Mouse (Mus musculus) common myeloid progenitor, adult 5-6 weeks (primary cell): ENCODE measurements around the gene Hmox2. TPM values are rescaled to one million over a fixed set of nuclear protein-coding genes. Genes with fewer than 3 reads are reported as not detected.

Source experiments
- ATAC-seq: replicated peaks from 2 replicates; pipeline ENCODE4 v1.8.0; 2016; ENCODE audit warnings: low read depth, mild to moderate bottlenecking, moderate TSS enrichment, inconsistent platforms; ENCODE audit not compliant: poor library complexity, severe bottlenecking
- total RNA-seq: library from RNA; stranded (forward); fragments of 200-1000, 187-1606 nt; gene quantifications from 2 replicates; pipeline ENCODE4 v1.2.3, GENCODE M21; 2017

The Hmox2 gene
- total RNA-seq, 1 experiment from 2014 or later, result 74.6 TPM

DNA sequence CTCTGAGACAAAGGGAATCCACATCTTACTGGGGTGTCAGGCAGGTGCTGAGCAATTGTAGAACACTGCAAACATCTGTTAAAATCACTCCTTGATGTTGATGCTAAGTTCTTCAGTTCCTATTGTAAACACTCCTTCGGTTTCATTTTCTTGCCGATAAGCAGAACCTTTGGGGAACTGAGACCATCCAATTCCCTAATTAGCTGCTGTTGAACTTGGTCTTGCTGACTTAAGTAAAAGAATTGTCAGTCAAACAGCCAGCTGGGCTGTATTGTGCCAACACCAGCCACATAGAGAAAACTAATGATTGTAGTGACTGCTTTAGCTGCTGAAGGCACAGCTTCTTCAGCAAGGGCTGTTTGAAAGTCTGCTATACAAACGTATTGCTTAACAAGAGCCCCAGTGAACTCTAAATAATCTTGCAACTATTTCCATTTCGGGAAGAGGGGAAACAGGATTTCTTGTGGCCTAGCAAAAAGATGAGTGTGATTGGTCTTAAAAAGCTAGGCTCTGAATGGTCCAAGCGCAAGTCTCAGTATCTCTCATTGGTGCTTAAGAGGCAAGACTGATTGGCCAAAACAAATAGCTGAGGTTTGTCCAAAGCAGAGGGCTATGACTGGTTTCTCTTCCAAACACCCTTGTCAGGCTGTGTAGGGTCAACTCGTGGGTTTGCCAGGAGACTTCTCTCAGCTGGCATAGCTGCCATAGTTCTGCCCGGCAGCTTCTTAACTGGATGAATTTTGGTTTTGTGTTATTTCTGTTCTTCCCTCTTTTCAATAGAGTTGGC lies 3.8 kb upstream of the Hmox2 start:
- ATAC-seq, result 0 out of 2 replicates have a peak, but pooled peaks have one; percentile 7

DNA sequence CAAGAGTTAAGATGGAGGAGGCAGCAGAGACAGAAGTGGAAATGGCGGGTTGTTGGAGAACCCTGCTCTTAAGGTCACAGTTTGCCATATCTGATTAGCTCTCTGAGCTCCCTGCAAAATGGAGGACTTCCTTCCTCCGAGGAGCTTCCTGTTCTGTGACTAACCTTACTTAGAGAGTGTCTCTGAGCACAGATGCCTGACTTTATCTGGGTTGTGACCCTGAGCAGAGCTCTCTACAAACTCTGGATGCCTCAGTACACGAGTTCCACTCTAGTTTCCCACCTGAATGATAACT lies 3.3 kb upstream of the Hmox2 start:
- peak; percentile 24; the same call in 1 of the 2 replicates for ATAC-seq

DNA sequence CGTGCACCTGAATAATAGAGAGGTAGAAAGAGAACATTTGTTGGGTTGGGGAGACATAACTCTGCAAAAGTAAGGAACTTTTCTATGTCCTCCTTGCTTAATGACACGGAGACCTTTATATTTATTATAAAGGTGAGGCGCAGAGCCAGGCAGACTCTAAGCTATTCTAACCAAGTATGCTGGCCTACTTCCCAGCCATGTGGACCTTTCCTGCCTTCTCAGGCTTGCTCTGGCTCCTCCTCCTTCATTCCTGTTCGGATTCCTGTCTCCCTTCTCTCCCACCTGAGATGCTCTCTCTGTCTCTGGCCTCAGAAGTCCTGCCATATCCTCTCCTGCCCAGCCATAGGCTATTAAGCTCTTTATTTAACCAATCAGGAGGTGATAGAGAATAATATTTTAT lies 895 bp upstream of the Hmox2 start:
- ATAC-seq, result no peak

DNA sequence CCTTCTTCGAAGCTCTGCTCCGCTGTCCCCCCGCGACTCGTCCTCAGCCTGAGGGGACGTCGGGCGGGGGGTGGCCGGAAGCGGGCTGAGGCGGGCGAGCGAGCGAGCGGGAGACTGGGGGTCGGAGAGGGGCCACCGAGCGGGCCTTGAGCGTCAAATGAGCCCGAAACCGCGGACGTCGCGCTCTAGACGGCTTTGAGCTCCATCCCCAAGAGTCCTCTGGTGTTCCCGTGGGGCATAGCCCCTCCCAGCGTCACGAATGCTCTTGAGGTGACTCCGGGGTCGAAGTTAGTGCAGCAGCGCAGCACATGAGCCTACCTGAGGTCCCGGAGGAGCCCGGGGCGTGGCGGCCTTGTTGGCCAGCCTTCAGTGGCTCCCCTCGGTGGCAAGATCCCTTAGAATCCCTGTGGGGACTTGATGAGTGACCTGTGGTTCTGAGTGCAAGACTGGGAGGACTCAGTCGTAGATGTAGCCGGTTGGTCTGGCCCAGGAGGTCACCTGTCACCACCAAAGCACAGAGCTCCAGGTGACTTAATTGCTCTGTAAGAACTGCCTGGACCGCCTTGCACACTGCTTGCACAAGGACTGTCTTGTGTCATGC lies 467 bp downstream of the Hmox2 start:
- no peak; the same call in 1 of the 2 replicates for ATAC-seq

DNA sequence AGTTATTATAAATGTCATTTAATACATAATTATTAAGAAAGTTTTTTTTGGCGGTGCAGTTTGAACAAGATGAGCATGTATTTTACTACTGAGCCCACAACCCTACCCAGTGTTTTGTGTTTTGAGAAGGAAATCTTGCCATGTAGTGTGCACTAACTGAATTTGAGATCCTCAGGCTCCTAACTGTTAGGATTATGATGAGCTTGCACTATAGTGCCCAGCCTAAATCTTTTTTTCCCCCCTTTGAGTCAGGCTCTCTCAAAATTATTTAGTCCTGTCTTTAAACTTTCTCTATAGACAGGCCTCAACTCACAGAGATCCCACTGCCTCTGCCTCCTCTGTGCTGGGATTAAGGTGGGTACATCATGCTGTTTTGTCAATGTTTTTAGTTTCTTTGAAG lies 1.4 kb downstream of the Hmox2 start:
- ATAC-seq, result no peak

DNA sequence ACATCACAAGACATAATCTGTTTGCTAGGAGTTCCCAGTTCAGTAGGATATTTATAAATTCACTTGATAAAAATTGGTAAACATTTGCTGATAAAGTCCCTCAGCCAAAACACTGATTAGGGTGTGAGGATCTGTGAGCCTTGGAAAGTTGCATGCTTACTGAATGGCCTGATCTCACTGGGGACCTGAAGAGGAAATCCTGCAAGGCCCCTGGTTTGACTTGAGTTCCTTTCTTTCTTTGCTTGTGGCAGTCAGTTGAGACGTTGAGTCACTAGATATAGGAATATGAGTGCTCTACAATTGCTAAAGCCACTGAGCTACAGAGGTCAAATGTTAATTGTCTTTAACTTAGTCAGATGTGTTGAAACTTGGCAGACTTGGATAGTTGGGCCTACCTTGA lies 1.8 kb downstream of the Hmox2 start:
- ATAC-seq, result no peak

DNA sequence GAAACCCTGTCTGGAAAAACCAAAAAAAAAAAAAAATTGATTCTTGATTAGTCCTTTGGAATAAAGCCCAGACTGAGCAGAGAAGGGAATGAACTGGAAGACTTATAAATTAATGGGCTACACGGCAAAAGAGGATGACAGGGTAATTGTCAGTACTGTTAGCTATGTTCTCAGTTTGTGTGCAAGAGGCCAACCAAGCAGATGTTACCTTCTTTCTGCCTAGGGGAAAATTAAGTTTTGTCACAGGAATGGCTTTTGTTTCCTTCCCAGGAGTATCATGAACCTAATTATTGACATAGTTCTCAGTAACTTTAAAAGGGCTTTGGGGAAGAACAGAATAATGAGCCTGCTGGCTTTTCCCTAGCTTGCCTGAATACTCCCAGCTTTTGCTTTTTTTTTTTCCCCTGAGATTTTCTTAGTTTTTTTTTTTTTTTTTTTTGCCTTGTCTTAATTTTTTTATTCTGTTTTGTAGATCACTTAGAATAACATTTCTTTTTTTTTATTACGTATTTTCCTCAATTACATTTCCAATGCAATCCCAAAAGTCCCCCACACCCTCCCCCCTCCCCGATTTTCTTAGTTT lies 4.7 kb downstream of the Hmox2 start:
- no peak for ATAC-seq

DNA sequence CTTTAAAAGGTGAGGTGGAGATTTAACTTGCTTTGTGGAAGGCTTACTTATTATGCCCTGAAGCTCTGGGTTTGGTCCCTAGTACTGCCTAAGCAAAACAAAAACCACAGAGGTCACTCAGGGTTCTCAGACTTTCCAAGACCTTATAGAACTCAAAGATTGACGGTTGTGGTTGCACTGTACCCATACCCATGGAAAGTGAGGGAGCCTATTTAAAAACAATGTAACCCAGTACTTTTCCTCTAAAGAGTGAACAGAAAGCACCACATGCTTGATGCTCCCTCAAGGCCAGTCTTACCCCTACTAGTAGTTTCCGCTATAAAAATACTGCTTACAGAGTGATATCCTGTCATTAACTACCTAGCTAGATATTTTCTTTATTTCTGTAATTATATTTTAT lies 10.1 kb downstream of the Hmox2 start:
- ATAC-seq, result 0 out of 2 replicates have a peak, but pooled peaks have one; percentile 36

DNA sequence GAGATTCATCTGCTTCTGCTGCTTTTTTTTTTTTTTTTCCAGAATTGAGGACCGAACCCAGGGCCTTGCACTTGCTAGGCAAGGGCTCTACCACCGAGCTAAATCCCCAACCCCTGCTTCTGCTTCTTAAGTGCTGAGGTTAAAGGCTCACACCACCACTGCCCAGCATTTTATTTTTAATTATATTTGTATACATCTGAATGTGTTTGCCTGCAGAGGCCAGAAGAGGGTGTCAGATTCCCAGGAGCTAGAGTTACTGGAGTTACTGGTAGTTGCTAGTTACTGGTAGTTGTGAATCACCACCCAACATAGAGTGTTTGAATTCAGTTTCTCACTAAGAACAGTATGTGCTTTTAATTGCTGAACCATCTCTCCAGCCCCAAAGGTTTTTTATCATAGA lies 13.8 kb downstream of the Hmox2 start:
- no peak for ATAC-seq

DNA sequence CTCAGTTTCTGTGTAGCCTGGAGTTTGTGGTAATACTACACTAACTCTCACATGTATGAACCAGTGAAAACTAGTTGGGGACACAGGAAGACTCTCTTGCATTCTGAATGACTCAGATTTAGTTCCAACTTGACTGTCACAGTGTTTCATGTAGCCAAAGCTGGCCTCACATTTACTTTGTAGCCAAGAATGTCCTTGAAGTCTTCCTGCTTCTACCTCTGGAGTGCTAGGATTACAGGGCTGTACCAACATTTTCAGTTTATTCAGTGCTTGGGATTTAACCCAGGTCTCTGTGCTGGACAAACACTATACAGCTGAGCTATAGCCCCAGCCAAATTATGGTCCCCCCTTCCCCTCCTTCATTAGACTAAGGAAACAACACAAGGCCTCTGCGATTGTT lies 16.0 kb downstream of the Hmox2 start:
- ATAC-seq, result no peak

DNA sequence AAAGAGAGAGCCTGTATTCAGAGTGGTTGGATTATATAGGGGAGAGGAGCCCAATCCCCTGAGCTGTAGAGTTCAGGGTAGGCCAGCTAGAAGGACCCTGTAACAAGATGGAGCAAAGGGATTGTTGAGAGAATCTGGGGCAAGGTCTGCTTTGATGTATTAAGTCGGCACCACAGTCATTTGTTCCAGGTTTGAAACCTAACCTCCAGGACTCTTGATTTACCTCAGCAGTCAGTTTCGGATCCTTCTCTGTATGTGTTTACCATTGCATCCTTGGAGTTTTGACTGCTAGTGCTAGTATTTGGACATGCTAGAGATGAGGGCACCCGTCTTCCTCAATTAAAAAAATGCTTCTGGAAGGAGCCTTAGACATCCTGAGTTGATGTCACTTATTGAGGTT lies 26.0 kb downstream of the Hmox2 start:
- ATAC-seq, result no peak

DNA sequence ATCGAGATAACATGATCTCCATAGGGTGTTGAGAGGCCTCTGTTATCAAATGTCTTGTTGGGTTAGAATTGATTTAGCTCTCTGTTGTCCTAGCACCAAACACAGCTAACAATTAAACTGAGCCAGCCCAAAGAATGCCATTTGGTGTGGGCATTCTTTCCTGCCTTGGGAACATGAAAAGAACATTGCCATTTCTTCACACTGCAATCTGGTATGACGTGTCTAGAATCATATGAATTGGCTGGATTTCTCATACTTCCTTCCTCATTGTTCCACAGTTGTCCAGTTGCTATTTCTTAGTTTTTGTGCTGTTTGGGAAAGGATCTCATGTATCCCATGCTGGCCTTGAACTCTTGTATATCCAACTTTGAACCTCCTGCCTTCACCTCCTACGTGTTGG lies 27.9 kb downstream of the Hmox2 start:
- ATAC-seq, result no peak

DNA sequence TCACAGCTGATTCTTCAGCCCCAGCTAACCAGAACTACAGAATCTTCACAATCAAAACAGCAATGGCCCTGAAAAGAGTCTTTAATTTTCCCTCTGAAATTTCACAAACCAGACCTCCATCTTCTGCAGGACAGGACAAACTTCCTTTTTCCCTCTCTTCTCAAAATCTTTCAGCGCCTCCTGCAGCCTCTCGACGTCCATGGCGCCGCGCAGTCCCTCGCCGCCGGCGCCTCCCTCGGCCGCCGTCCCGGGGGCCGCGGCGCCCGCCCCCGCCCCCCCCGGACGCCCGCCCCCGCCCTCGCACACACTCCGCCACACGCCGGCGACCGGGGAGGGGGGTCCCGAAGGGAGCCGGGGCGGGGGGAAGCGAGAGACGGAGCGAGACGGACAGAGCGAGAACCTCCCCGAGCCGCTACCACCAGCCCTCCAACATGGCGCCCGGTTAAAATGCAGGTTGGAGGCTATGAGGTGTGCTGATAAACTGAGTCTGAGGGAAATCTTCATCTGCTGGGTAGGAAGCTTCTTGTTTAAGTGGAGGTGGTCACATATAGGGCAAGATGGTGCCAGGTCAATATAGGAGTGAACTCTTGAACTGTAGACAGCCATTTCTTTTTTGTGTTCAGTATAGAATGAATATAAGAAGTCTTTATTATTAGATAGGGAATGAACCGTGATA lies 30.6 kb downstream of the Hmox2 start:
- ATAC-seq, result peak; percentile 80

DNA sequence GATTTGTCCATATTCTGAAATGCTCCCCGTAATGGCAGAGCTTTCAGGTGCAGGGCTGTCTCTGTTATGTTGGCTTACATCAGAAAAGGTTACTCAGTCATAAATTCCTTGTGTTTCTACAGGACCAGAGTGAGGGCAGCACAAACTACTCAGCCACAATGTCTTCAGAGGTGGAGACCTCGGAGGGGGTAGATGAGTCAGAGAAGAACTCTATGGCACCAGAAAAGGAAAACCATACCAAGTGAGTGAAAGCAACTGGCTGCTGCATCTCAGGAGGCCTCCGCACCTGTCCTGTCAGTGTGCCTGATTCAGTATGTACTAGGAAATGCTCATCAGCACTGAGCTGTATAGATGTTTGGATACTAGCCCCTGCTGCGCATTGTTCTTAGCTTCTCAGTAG lies 36.3 kb downstream of the Hmox2 start:
- no peak for ATAC-seq

DNA sequence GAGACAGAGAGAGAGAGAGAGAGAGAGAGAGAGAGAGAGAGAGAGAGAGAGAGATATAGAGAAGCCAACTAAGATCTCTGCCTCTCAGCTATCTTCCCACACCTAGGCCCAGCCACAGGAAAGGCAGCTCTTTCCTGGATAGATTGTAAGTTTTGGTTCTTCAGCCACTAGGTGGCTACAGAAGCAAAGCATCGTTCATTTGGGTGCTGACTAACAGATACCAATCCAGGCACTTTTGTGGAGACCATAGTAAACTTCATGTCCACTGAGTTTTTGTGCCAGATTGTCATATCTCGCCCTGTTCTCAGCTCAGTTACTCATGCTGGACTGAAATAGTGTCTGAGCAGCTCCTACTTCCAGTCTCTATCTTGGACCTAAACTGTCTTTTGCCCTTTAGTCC lies 37.1 kb downstream of the Hmox2 start:
- ATAC-seq, result peak; percentile 95

DNA sequence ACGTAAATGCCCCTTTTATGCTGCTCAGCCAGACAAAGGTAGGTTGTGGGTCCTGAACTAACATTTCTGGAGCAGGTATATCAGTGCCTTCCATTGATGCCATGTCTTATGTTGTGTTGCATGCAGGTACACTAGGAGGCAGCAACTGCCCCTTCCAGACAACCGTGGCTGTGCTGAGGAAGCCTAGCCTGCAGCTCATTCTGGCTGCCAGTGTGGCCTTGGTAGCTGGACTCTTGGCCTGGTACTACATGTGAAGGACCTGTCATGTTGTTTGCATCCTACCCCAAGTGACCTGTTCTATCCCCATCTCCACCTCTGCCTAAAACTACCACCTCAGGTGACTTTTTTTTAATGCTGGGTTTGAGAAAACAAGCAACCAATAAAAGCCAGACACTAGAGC lies 39.7 kb downstream of the Hmox2 start:
- no peak for ATAC-seq

DNA sequence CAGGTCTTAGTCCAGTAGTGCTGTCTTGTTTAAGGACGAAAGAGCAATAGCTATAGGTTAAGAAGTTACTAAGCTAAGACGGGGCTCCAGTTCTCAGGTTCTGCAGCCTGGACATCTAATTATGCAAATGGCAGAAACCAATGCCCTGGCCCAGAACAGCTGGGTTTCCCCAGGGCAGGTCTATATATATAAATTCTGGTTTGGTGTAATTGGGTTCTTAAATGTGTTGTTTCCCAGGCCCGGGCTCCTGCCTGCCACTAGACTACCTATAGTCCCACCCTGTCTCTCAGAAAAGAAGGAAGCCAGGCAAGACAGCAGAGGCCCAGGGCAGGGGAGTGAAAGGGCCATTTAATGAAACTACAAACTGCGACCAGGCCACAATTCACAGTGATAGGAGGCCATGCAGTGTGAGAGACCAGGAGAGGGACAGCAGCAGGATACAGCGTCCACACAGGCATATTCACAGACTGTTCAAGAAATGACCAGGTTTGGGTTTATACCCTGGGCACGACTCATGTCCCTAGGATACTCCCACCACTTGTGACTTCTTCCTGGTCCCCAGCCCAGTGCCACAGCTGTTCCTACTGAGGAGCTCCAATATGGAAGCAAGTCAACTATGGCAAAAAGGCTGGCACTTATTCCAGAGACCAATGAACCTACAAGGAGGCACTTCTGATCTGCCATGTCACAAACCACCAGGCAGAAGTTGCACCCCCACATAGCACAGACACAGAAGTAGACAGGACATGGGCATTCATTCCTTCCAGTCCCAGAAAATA lies 41.0 kb downstream of the Hmox2 start:
- ATAC-seq, result no peak

DNA sequence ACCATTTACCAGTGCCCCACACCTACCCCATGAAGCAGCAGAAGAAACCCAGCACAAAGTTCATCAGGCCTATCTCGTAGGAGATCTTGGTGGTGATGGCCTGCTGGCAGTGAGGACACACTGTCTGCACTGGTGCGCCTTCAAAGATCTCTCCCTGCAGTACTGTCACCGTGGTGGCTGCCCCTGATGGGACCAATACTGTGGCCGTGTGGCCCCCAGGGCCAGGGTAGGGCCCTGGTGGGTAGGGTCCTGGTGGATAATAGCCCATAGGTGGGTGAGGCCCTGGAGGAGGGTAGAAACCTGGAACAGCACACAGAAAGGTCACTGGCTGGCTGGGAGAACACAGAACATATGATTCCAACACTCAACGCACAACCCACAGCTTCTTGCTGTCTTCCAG lies 42.6 kb downstream of the Hmox2 start:
- ATAC-seq, result no peak

DNA sequence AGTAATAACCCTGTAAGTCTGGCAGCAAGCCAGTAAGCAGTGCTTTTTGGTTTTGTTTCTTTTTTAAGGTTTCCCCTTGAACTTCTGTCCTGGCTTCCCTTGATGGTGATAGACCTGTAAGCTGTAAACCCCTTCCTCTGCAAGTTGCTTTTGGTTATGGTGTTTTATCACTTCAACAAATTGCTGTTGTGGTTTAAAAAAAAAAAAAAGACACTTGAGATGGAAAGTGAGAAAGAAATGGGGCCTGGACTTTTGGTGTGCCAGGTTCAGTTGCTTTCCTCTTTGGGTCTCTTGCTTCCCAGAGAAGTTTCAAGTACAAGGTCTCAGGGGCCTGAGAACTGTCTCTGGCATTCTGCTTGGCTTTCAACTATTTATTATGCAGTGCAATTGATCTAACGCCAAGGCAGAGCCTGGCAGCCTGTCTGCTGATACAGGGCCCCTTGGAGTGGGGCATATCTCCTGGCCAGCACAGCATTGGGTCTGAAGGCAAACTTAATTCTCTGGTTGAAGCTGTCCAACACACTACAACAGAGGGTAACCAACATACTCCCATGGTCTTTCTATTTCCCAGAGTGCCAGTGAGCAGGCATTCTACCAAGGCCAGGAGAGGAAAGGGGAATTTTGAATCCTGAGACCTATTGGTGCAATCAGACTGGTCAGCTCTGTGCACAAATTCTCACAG lies 47.3 kb downstream of the Hmox2 start:
- no peak for ATAC-seq
